Mouse (Mus musculus) lung, adult 2 months (tissue): ENCODE measurements around the gene Prss33. TPM values are rescaled to one million over a fixed set of nuclear protein-coding genes. Genes with fewer than 3 reads are reported as not detected.

Experiments
- DNase-seq: peaks from one replicate; pipeline ENCODE4 v3.0.0; 2022
- H3K4me1 ChIP-seq: fragments of 200-500 bp; 2 replicates; pipeline ENCODE4 v1.6.1; 2011; ENCODE audit warnings: low read length; ENCODE audit not compliant: control insufficient read depth, insufficient read depth
- H3K4me3 ChIP-seq: fragments of 200-500 bp; replicated peaks from 2 replicates; pipeline ENCODE3; 2011; ENCODE audit warnings: low read depth, mild to moderate bottlenecking, control low read depth, low read length; ENCODE audit errors: extremely low read depth
- CTCF ChIP-seq: fragments of 200-500 bp; IDR thresholded peaks from 2 replicates; pipeline ENCODE4 v1.5.1; 2011; ENCODE audit warnings: mild to moderate bottlenecking, low read length, control low read depth; ENCODE audit not compliant: insufficient read depth
- POLR2A ChIP-seq: fragments of 200-500 bp; IDR thresholded peaks from 2 replicates; pipeline ENCODE4 v1.6.1; 2011; ENCODE audit warnings: low read depth, mild to moderate bottlenecking, control low read depth, low read length, borderline replicate concordance; ENCODE audit errors: extremely low read depth
- WGBS: fragments of 180-500 bp; shearing (Covaris S2); methylation state at CpG from one replicate; pipeline ENCODE4 v1.1.7; 2018; 5-methylcytosine and 5-hydroxymethylcytosine counted together
- polyA plus RNA-seq: library from polyadenylated mRNA; depleted of rRNA; stranded (reverse); fragments of >200 nt; gene quantifications from 2 replicates; pipeline ENCODE4 v1.2.3, GENCODE M21; 2012

The Prss33 gene
- polyA plus RNA-seq, 1 experiment, result not detected

- WGBS, result 86% methylated on average over 6 of the region's 6 CpGs
- TF ChIP-seq CTCF (no peak), POLR2A (no peak)
- H3K4me3 ChIP-seq, result no peak overlapping the region
- no peaks in the 10 kb centered on the region for H3K4me1 ChIP-seq
- no peak for DNase-seq
Measured at GRCm38 (mm10) chr17:23857193-23857592, 21.3 kb upstream of the Prss33 start.

GRCm38 (mm10) chr17:23854229-23854765 lies 18.4 kb upstream of the Prss33 start:
- no peak for TF ChIP-seq POLR2A
- Histone ChIP-seq H3K4me1 (no peaks in the 10 kb centered on the region), H3K4me3 (no peak overlapping the region)
- DNase-seq, result no peak
- whole genome bisulfite sequencing, result 79% methylated on average over 10 of the region's 10 CpGs

- peak; percentile 30 for DNase-seq
- TF ChIP-seq POLR2A, result no peak
- peak; percentile 62 for TF ChIP-seq CTCF
- WGBS, result 42% methylated on average over 5 of the region's 5 CpGs
- Histone ChIP-seq H3K4me1 (no peaks in the 10 kb centered on the region), H3K4me3 (no peak overlapping the region)
Measured at GRCm38 (mm10) chr17:23853292-23853691, 17.4 kb upstream of the Prss33 start.

- H3K4me1 ChIP-seq, result no peaks in the 10 kb centered on the region
- DNase-seq, result peak; percentile 69
- TF ChIP-seq CTCF (peak; percentile 63), POLR2A (no peak)
- WGBS, result 32% methylated on average over 19 of the region's 19 CpGs
- H3K4me3 ChIP-seq, result no peak overlapping the region
Measured at GRCm38 (mm10) chr17:23850853-23851749, 15.2 kb upstream of the Prss33 start.

GRCm38 (mm10) chr17:23850028-23850427 lies 14.2 kb upstream of the Prss33 start:
- no peak for DNase-seq
- TF ChIP-seq CTCF (no peak), POLR2A (no peak)
- Histone ChIP-seq H3K4me3 (no peak overlapping the region), H3K4me1 (no peaks in the 10 kb centered on the region)
- 63% methylated on average over 2 of the region's 2 CpGs for WGBS

- TF ChIP-seq CTCF (peak; percentile 65), POLR2A (no peak)
- WGBS, result 19% methylated on average over 19 of the region's 19 CpGs
- peak; percentile 64 for DNase-seq
- H3K4me1 ChIP-seq, result no peaks in the 10 kb centered on the region
- H3K4me3 ChIP-seq, result no peak within 1 kb of the TSS
Measured at GRCm38 (mm10) chr17:23843812-23844273, 8.0 kb upstream of the Prss33 start, which contains the start of the genes Prss32 and Prss41. Gene Prss32 (plus strand): TSS chr17:23843855. Gene Prss41 (minus strand): TSS chr17:23844172.

GRCm38 (mm10) chr17:23843141-23843811 lies 7.4 kb upstream of the Prss33 start:
- TF ChIP-seq CTCF (0 out of 2 replicates have a peak, but pooled peaks have one; percentile 2), POLR2A (no peak)
- Histone ChIP-seq H3K4me1 (no peaks in the 10 kb centered on the region), H3K4me3 (no peak overlapping the region)
- WGBS, result 63% methylated on average over 23 of the region's 23 CpGs
- DNase-seq, result no peak

GRCm38 (mm10) chr17:23841145-23841544 lies 5.3 kb upstream of the Prss33 start:
- 30% methylated on average over 4 of the region's 4 CpGs for WGBS
- H3K4me1 ChIP-seq, result no peaks in the 10 kb centered on the region
- H3K4me3 ChIP-seq, result no peak overlapping the region
- peak; percentile 66 for TF ChIP-seq CTCF
- TF ChIP-seq POLR2A, result no peak
- DNase-seq, result peak; percentile 46

- no peak overlapping the region for H3K4me3 ChIP-seq
- WGBS, result 94% methylated on average over 1 of the region's 1 CpGs
- TF ChIP-seq CTCF, result no peak
- no peak for TF ChIP-seq POLR2A
- H3K4me1 ChIP-seq, result no peaks in the 10 kb centered on the region
- no peak for DNase-seq
Measured at GRCm38 (mm10) chr17:23831201-23831600, 4.7 kb downstream of the Prss33 start.
